Mouse (Mus musculus) neural tube, embryonic 15.5 days (tissue): Measurements from ENCODE around the gene Slco3a1. TPM values are rescaled to one million over a fixed set of nuclear protein-coding genes. Genes with fewer than 3 reads are reported as not detected.

Experiments
- ATAC-seq: fragments of 200-750 bp; cut with Nextera tagmentation; 2 replicates; pipeline ENCODE4 v1.8.0; 2017; ENCODE audit warnings: mild to moderate bottlenecking, moderate TSS enrichment, moderate library complexity; ENCODE audit not compliant: low FRiP score
- H3K27ac ChIP-seq: fragments of 300-500 bp; sonication (generic); replicated peaks from 2 replicates; pipeline ENCODE4 v1.5.1; 2015; ENCODE audit warnings: mild to moderate bottlenecking, inconsistent platforms
- H3K27me3 ChIP-seq: fragments of 300-500 bp; sonication (generic); replicated peaks from 2 replicates; pipeline ENCODE4 v1.6.1; 2015; ENCODE audit warnings: inconsistent platforms
- H3K36me3 ChIP-seq: fragments of 300-500 bp; sonication (generic); 2 replicates; pipeline ENCODE4 v1.6.1; 2015; ENCODE audit warnings: inconsistent platforms
- H3K4me1 ChIP-seq: fragments of 300-500 bp; sonication (generic); 2 replicates; pipeline ENCODE4 v1.6.1; 2015; ENCODE audit warnings: inconsistent platforms
- H3K4me2 ChIP-seq: fragments of 300-500 bp; sonication (generic); 2 replicates; pipeline ENCODE4 v1.6.1; 2015; ENCODE audit warnings: inconsistent platforms, mild to moderate bottlenecking, moderate library complexity
- H3K4me3 ChIP-seq: fragments of 300-500 bp; sonication (generic); replicated peaks from 2 replicates; pipeline ENCODE4 v1.5.1; 2015; ENCODE audit warnings: mild to moderate bottlenecking, inconsistent platforms
- H3K9ac ChIP-seq: fragments of 300-500 bp; sonication (generic); replicated peaks from 2 replicates; pipeline ENCODE4 v1.6.1; 2015; ENCODE audit warnings: mild to moderate bottlenecking, inconsistent platforms
- H3K9me3 ChIP-seq: fragments of 300-500 bp; sonication (generic); replicated peaks from 2 replicates; pipeline ENCODE4 v1.6.1; 2016; ENCODE audit warnings: inconsistent platforms
- WGBS: fragments of 180-500 bp; shearing (Covaris S2); methylation state at CpG from one replicate; pipeline ENCODE4 v1.1.7; 2015; ENCODE audit warnings: mixed read lengths; 5-methylcytosine and 5-hydroxymethylcytosine counted together
- polyA plus RNA-seq: library from polyadenylated mRNA; unstranded; fragments of >200 nt; fragmentation: Nextera tagmentation; extraction: Ambion mirVana; gene quantifications from 2 replicates; pipeline ENCODE4 v1.2.1, GENCODE M21; 2015

The Slco3a1 gene
- polyA plus RNA-seq, 1 experiment from 2014 or later: 24.1 TPM

DNA sequence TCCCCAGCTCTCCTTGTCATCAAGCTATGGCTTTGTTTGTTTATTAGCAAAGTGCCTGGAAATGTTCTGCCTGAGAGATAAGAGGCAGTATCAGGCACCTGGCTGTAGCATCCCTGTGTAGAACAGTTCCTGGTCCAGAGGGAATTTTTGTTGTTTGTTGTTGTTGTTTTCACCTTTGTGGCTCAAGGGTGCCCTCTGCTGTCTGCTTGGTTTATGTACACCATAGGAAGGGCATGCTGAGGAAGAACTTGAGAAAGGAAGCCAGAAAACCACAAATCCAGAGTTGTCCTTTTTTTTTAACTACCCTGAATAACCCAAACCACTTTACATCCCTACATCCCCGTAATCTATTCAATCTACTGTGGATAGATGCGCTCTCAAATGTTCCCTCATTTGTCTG, 191.1 kb downstream of the Slco3a1 start:
- Histone ChIP-seq H3K27me3 (no peaks in the 10 kb centered on the region), H3K36me3 (no peaks in the 10 kb centered on the region), H3K4me2 (no peak overlapping the region), H3K27ac (no peak overlapping the region), H3K9ac (no peak overlapping the region), H3K4me3 (no peak overlapping the region), H3K9me3 (no peaks in the 10 kb centered on the region), H3K4me1 (peaks cover 6% of the 10 kb centered on the region)
- no peak for ATAC-seq
- 72% methylated on average over 2 of the region's 2 CpGs for WGBS

DNA sequence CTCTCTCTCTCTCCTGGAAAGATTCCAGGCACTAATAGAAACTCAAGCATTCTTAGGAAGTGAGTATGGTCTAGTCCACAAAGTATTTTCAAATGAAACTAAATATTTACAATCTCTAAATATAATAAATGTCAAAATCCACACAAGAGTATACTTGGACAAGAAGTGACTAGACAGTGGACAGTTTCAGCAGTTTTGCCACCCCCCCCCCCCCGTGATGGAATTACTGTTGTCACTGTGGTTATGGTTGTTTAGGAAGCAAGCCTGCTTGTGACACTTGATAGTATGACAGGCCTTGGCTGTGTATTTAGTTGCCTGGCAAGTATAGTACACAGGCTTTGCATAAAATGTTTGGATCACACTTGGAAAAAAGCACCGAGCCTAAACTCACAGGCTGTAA, 192.9 kb downstream of the Slco3a1 start:
- no peaks in the 10 kb centered on the region; the same call in 1 of the 2 replicates for H3K4me1 ChIP-seq
- H3K4me2 ChIP-seq: no peak overlapping the region
- no peak overlapping the region for H3K4me3 ChIP-seq
- H3K27me3 ChIP-seq: no peaks in the 10 kb centered on the region
- no peak for ATAC-seq
- no peak overlapping the region for H3K9ac ChIP-seq
- 70% methylated on average over 2 of the region's 2 CpGs for WGBS
- H3K36me3 ChIP-seq: no peaks in the 10 kb centered on the region
- no peaks in the 10 kb centered on the region for H3K9me3 ChIP-seq
- no peak overlapping the region for H3K27ac ChIP-seq

GRCm38 (mm10) chr7:74357027-74357426, 197.6 kb downstream of the Slco3a1 start:
- no peak overlapping the region for H3K4me3 ChIP-seq

GRCm38 (mm10) chr7:74354527-74355256, 199.9 kb downstream of the Slco3a1 start:
- no peaks in the 10 kb centered on the region for H3K27me3 ChIP-seq
- H3K4me1 ChIP-seq: peaks cover 19% of the 10 kb centered on the region
- H3K36me3 ChIP-seq: no peaks in the 10 kb centered on the region
- peak overlapping the region; percentile 70 for H3K27ac ChIP-seq
- no peak overlapping the region for H3K4me2 ChIP-seq
- H3K4me3 ChIP-seq: no peak overlapping the region
- H3K9me3 ChIP-seq: no peaks in the 10 kb centered on the region
- 61% methylated on average over 8 of the region's 8 CpGs for WGBS
- ATAC-seq: peak; percentile 65
- 0 out of 2 replicates have a peak overlapping the region, but pooled peaks have one; percentile 17 for H3K9ac ChIP-seq

More at GRCm38 (mm10) chr7:74357027-74357426, 197.6 kb downstream of the Slco3a1 start:
- Histone ChIP-seq H3K27me3 (no peaks in the 10 kb centered on the region), H3K27ac (no peak overlapping the region), H3K9me3 (no peaks in the 10 kb centered on the region), H3K4me2 (no peak overlapping the region), H3K36me3 (no peaks in the 10 kb centered on the region), H3K9ac (no peak overlapping the region), H3K4me1 (peaks cover 19% of the 10 kb centered on the region)
- ATAC-seq: no peak

GRCm38 (mm10) chr7:74353707-74354468, 200.7 kb downstream of the Slco3a1 start:
- 52% methylated on average over 13 of the region's 13 CpGs for WGBS

DNA sequence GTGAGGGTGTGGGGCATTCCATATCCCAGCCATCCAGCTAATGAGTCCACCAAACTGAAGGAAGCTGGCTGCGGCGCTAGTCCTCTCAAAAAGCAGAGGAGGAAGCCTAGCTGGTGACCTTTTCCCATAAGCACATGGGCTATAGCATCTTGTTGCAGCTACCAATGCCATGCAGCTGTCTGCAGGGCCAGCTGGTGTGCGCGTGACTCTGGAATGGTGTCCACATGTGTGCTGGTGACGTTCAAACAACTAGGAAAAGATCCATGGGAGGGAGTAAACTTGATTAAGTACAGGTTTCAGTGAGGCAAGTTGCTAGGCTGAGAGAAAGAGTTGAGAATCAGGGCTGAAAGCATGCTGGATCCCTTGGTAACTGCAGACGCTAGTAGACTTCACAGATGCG, 201.3 kb downstream of the Slco3a1 start:
- Histone ChIP-seq H3K27ac (no peak overlapping the region), H3K9me3 (no peaks in the 10 kb centered on the region), H3K9ac (no peak overlapping the region), H3K36me3 (no peaks in the 10 kb centered on the region), H3K4me1 (peaks cover 30% of the 10 kb centered on the region), H3K4me3 (no peak overlapping the region), H3K27me3 (no peaks in the 10 kb centered on the region), H3K4me2 (no peak overlapping the region)
- 80% methylated on average over 7 of the region's 7 CpGs for WGBS
- ATAC-seq: no peak

More at GRCm38 (mm10) chr7:74353707-74354468, 200.7 kb downstream of the Slco3a1 start:
- no peak overlapping the region for H3K4me2 ChIP-seq
- peak; percentile 36; the same call in 1 of the 2 replicates for ATAC-seq
- no peaks in the 10 kb centered on the region for H3K9me3 ChIP-seq
- no peak overlapping the region for H3K4me3 ChIP-seq
- no peaks in the 10 kb centered on the region for H3K27me3 ChIP-seq
- peak overlapping the region; percentile 70 for H3K27ac ChIP-seq
- no peaks in the 10 kb centered on the region for H3K36me3 ChIP-seq
- H3K9ac ChIP-seq: 0 out of 2 replicates have a peak overlapping the region, but pooled peaks have one; percentile 17
- H3K4me1 ChIP-seq: peaks cover 25% of the 10 kb centered on the region

- H3K27me3 ChIP-seq: no peaks in the 10 kb centered on the region
- no peaks in the 10 kb centered on the region for H3K9me3 ChIP-seq
- no peak overlapping the region for H3K4me3 ChIP-seq
- 75% methylated on average over 7 of the region's 7 CpGs for WGBS
- H3K4me1 ChIP-seq: 0 out of 2 replicates have a peak, but pooled peaks cover 13% of the 10 kb centered on the region
- H3K27ac ChIP-seq: no peak overlapping the region
- no peak overlapping the region for H3K9ac ChIP-seq
- no peak overlapping the region for H3K4me2 ChIP-seq
- no peaks in the 10 kb centered on the region for H3K36me3 ChIP-seq
- 0 out of 2 replicates have a peak, but pooled peaks have one; percentile 14 for ATAC-seq
Measured at GRCm38 (mm10) chr7:74348318-74348890, 206.2 kb downstream of the Slco3a1 start.

- H3K4me2 ChIP-seq: no peak overlapping the region
- no peak overlapping the region for H3K27ac ChIP-seq
- no peaks in the 10 kb centered on the region for H3K9me3 ChIP-seq
- H3K36me3 ChIP-seq: no peaks in the 10 kb centered on the region
- 78% methylated on average over 9 of the region's 9 CpGs for WGBS
- 0 out of 2 replicates have a peak, but pooled peaks cover 10% of the 10 kb centered on the region for H3K4me1 ChIP-seq
- no peak overlapping the region for H3K9ac ChIP-seq
- no peak overlapping the region for H3K4me3 ChIP-seq
- ATAC-seq: no peak
- H3K27me3 ChIP-seq: no peaks in the 10 kb centered on the region
Measured at GRCm38 (mm10) chr7:74347026-74347425, 207.6 kb downstream of the Slco3a1 start.

GRCm38 (mm10) chr7:74346451-74346850, 208.1 kb downstream of the Slco3a1 start:
- Histone ChIP-seq H3K4me2 (no peak overlapping the region), H3K9me3 (no peaks in the 10 kb centered on the region), H3K27me3 (no peaks in the 10 kb centered on the region), H3K27ac (no peak overlapping the region), H3K9ac (no peak overlapping the region), H3K4me1 (0 out of 2 replicates have a peak, but pooled peaks cover 10% of the 10 kb centered on the region), H3K4me3 (no peak overlapping the region), H3K36me3 (no peaks in the 10 kb centered on the region)
- WGBS: 80% methylated on average over 3 of the region's 3 CpGs
- no peak for ATAC-seq

DNA sequence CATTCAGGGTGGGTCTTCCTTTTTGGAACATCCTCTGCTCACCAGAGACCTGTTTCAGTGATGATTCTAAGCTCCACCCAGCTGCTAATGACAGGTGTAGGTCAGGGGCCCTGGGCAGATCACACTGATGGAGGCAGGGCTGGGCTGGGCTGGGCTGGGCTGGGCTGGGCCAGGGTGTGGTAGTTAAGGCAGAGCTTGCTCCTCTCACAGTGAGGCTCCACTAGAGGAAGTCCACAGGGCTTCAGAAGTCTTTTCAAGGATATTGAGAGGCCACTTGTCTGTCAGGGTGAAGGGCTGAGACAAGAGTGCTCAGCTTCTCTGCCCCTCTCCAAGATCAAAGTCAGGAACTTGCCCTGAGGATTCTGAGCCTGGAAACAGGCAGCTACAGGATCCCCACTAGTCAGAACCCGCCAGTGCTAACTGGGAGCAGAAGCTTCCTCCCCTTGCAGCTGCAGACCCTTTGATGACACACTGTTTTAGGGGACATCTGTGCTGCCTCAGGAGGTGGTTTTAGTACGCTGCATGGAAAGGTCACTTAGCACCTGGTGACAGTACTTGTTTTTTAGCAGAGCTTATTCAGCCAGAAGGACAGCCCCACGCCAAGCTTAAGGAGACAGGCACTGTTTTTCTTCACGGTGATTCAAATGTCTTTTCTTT, 213.3 kb downstream of the Slco3a1 start:
- H3K4me2 ChIP-seq: no peak overlapping the region
- no peaks in the 10 kb centered on the region for H3K4me1 ChIP-seq
- H3K27ac ChIP-seq: no peak overlapping the region
- H3K27me3 ChIP-seq: no peaks in the 10 kb centered on the region
- H3K36me3 ChIP-seq: no peaks in the 10 kb centered on the region
- no peak overlapping the region for H3K4me3 ChIP-seq
- ATAC-seq: no peak
- 41% methylated on average over 4 of the region's 4 CpGs for WGBS
- H3K9ac ChIP-seq: no peak overlapping the region
- H3K9me3 ChIP-seq: no peaks in the 10 kb centered on the region

DNA sequence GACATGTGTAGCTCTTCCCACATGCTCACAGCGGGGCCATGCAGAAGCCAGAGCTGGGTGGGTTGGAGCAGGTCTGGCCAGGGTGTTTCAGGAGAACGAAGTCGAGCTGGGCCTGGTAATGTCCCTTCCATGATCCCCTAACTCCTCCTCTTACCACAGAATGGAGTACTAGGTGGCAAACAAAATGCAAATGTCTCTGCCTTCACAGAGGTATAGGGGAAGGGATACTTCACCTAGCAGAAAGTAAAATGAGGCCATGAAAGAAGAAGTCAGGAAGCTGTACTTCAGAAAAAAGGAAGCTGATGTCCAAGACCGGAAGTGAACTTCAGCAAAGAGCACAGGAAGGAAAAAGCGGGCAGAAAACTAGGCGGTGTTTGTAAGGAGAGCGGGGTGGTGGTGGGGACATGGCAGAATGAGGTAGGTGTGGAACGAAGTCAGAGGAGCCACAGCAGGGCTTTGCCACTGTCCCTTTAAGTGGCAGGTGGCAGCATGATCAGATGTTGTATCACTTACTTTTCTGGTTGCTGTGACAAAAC, 214.1 kb downstream of the Slco3a1 start:
- Histone ChIP-seq H3K9me3 (no peaks in the 10 kb centered on the region), H3K4me3 (no peak overlapping the region), H3K27ac (no peak overlapping the region), H3K4me2 (no peak overlapping the region), H3K27me3 (no peaks in the 10 kb centered on the region), H3K4me1 (no peaks in the 10 kb centered on the region), H3K36me3 (no peaks in the 10 kb centered on the region), H3K9ac (no peak overlapping the region)
- no peak for ATAC-seq
- WGBS: 90% methylated on average over 8 of the region's 8 CpGs
